Mouse (Mus musculus) spleen, adult 2 months (tissue): ENCODE results near the gene Auts2. TPM values are rescaled to one million over a fixed set of nuclear protein-coding genes. Genes with fewer than 3 reads are reported as not detected.

ENCODE experiments used
- DNase-seq, 2 experiments: peaks; one replicate each; pipeline versions ENCODE4 v3.0.0 to v3.0.0-alpha.2; 2012 to 2021; ENCODE audit warnings: low spot score in 2 of 2, low read depth in 1 of 2
- H3K27ac ChIP-seq: fragments of 200-500 bp; 2 replicates; pipeline ENCODE4 v1.5.1; 2012; ENCODE audit warnings: low read length, inconsistent platforms; ENCODE audit not compliant: insufficient read depth
- H3K27me3 ChIP-seq: fragments of 200-500 bp; 2 replicates; pipeline ENCODE4 v1.6.1; 2012; ENCODE audit warnings: mild to moderate bottlenecking, moderate library complexity, low read length, inconsistent platforms; ENCODE audit not compliant: control insufficient read depth, insufficient read depth
- H3K36me3 ChIP-seq: fragments of 200-500 bp; 2 replicates; pipeline ENCODE4 v1.6.1; 2012; ENCODE audit warnings: mild to moderate bottlenecking, low read length, inconsistent platforms; ENCODE audit not compliant: control insufficient read depth, insufficient read depth
- H3K4me1 ChIP-seq: fragments of 200-500 bp; 2 replicates; pipeline ENCODE4 v1.6.1; 2011; ENCODE audit warnings: inconsistent platforms; ENCODE audit not compliant: control insufficient read depth, insufficient read depth, insufficient read length
- H3K4me3 ChIP-seq: fragments of 200-500 bp; 2 replicates; pipeline ENCODE4 v1.5.1; 2011; ENCODE audit warnings: mild to moderate bottlenecking, inconsistent platforms; ENCODE audit not compliant: insufficient read depth, insufficient read length; ENCODE audit errors: extremely low read depth
- CTCF ChIP-seq: fragments of 200-500 bp; IDR thresholded peaks from 2 replicates; pipeline ENCODE4 v1.5.1; 2011; ENCODE audit warnings: mild to moderate bottlenecking, inconsistent platforms; ENCODE audit not compliant: insufficient read depth, insufficient read length, insufficient replicate concordance; ENCODE audit errors: extremely low read depth
- POLR2A ChIP-seq: fragments of 200-500 bp; IDR thresholded peaks from 2 replicates; pipeline ENCODE4 v1.6.1; 2011; ENCODE audit warnings: low read depth, low read length, inconsistent platforms
- WGBS: fragments of 180-500 bp; shearing (Covaris S2); methylation state at CpG from one replicate; pipeline ENCODE4 v1.1.7; 2018; 5-methylcytosine and 5-hydroxymethylcytosine counted together
- polyA plus RNA-seq: library from polyadenylated mRNA; depleted of rRNA; stranded (reverse); fragments of >200 nt; gene quantifications from 2 replicates; pipeline ENCODE4 v1.2.3, GENCODE M21; 2012

The Auts2 gene
- polyA plus RNA-seq, 1 experiment: 1.3 TPM

DNA sequence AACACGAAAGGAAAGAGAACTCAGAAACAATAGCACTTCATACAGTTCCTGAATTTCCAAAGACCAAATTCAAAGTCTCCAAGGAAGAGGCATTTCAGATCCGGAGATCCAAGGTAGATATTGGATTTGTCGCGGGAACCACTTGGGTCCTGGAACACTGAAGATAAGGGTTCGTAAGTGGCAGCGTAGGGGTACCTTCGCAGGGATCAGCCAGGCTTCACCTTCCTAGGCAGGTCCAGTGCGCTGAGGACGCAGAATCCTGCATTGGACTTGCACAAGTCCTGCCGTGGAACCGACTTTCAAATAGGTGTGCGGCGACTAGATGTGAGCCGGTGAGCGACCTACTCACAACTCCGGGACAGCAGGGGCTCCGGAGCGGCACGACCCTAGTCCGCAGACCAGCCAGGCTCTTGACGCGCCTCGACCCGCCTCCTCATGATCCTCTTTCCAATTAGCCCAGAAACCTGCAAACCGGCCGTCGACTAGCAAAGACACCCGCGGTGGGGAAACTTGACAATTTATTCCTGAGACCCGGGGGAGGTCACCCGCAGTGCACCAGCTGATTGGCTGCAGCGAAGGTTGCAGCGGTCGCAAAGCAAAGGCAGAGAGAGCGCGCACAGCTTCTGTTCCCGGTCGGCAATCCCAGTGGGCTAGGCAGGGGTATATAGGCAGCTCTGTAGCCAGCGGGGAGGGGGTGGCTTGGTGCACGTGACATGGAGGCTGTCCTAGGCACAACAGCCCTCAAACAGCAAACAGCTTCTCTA, 926.8 kb downstream of the Auts2 start:
- 13% methylated on average over 40 of the region's 40 CpGs for WGBS
- H3K27me3 ChIP-seq: no peaks in the 10 kb centered on the region
- no peak overlapping the region for H3K4me3 ChIP-seq
- H3K4me1 ChIP-seq: no peaks in the 10 kb centered on the region
- no peak for DNase-seq
- TF ChIP-seq CTCF (no peak), POLR2A (no peak)
- H3K27ac ChIP-seq: no peak overlapping the region
- no peaks in the 10 kb centered on the region for H3K36me3 ChIP-seq

DNA sequence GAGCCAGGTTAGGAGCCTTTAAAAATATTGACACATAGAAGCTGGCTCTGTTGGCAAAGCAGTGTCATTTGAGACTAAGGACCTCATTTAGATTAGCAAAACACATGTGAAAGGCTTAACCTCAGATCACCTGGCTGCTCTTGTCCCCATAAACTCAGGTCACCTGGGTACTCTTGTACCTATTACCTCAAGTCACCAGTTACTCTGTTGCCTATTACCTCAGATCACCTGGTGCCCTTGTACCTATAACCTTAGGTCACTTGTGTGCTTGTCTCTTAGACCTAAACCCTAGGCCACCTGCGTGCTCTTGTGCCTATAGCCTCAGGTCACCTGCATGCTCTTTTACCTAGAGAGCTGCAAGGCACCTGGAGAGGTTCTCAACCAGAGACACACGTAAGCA, 928.9 kb downstream of the Auts2 start:
- TF ChIP-seq CTCF (no peak), POLR2A (no peak)
- no peak overlapping the region for H3K27ac ChIP-seq
- no peaks in the 10 kb centered on the region for H3K36me3 ChIP-seq
- H3K27me3 ChIP-seq: no peaks in the 10 kb centered on the region
- WGBS: 80% methylated on average over 2 of the region's 2 CpGs
- no peak for DNase-seq
- H3K4me3 ChIP-seq: no peak overlapping the region
- no peaks in the 10 kb centered on the region for H3K4me1 ChIP-seq

- no peak for DNase-seq
- no peaks in the 10 kb centered on the region for H3K27me3 ChIP-seq
- no peak overlapping the region for H3K4me3 ChIP-seq
- WGBS: 90% methylated on average over 3 of the region's 3 CpGs
- no peak for TF ChIP-seq CTCF
- no peak for TF ChIP-seq POLR2A
- no peaks in the 10 kb centered on the region for H3K36me3 ChIP-seq
- no peaks in the 10 kb centered on the region for H3K4me1 ChIP-seq
- no peak overlapping the region for H3K27ac ChIP-seq
Measured at GRCm38 (mm10) chr5:131613301-131613700, 929.8 kb downstream of the Auts2 start.

GRCm38 (mm10) chr5:131610702-131611101, 932.4 kb downstream of the Auts2 start:
- no peaks in the 10 kb centered on the region for H3K4me1 ChIP-seq
- DNase-seq: no peak
- H3K27me3 ChIP-seq: no peaks in the 10 kb centered on the region
- 88% methylated on average over 10 of the region's 10 CpGs for WGBS
- no peak overlapping the region for H3K4me3 ChIP-seq
- H3K36me3 ChIP-seq: no peaks in the 10 kb centered on the region
- TF ChIP-seq CTCF (no peak), POLR2A (no peak)
- H3K27ac ChIP-seq: no peak overlapping the region

DNA sequence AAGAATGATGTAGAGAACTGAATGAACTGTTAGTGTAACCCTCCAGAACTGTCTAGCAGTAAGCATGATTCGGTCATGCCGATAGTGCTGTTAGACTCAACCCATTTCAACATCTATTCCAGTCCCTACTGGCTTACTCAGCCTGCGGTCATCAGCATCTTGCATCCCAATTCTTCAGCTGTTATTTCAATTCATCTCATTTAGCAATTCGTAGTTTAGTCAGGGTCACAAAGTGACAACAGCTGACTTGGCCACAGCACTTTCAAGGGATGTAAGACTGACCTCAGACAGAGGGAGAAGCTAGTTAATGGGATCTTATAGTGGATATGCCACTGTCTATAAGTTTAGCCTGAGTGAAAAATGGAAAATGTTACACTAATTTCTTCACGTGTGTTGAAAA, 936.4 kb downstream of the Auts2 start:
- Histone ChIP-seq H3K4me3 (no peak overlapping the region), H3K27ac (no peak overlapping the region), H3K36me3 (no peaks in the 10 kb centered on the region), H3K4me1 (no peaks in the 10 kb centered on the region), H3K27me3 (no peaks in the 10 kb centered on the region)
- 91% methylated on average over 5 of the region's 5 CpGs for WGBS
- no peak for DNase-seq
- TF ChIP-seq POLR2A (no peak), CTCF (no peak)

DNA sequence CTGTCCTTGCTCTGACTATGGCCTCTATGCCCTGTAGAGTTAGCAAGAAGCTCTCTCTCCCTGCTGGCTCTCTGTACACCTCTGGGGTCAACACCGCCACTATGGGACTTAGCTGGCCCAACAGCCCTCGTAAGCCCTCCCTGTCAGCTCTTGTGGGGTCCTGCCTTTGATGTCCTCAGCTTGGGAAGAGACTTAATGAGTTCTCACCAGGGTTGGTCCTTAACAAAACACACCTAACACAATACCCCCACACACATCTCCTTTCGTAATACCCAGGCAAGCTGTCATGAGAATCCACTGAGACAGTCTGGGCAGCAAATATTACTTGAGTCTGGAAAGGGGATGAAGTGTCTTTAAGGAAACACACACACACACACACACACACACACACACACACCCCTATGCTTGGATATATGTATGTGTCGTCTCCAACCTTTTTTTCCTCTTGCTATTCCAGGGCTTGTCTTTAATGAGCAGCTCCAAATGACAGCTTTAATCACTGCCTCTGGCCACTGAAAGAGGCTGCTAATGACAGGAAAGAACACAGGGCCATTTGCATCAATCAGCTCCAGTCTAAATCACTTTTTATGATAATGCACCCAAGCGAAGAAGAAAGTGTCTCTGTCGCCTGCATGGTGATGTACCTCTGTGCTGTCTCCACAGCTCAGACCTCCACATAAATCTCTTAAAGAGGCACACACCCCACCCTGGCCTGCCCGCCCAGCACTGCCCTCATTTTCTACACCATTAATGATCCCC, 941.0 kb downstream of the Auts2 start:
- no peak for TF ChIP-seq POLR2A
- no peak for TF ChIP-seq CTCF
- no peaks in the 10 kb centered on the region for H3K36me3 ChIP-seq
- H3K4me1 ChIP-seq: no peaks in the 10 kb centered on the region
- H3K27ac ChIP-seq: no peak overlapping the region
- no peak overlapping the region for H3K4me3 ChIP-seq
- H3K27me3 ChIP-seq: no peaks in the 10 kb centered on the region
- WGBS: 91% methylated on average over 7 of the region's 7 CpGs
- DNase-seq: no peak
